Mouse (Mus musculus) neutrophil, adult 83 days (primary cell): ENCODE measurements around the gene Med12. TPM values are rescaled to one million over a fixed set of nuclear protein-coding genes. Genes with fewer than 3 reads are reported as not detected.

ENCODE experiments used
- total RNA-seq, 2 experiments: library from RNA; stranded (reverse); gene quantifications; one replicate each; pipeline ENCODE4 v1.2.4; 2023

Med12 gene
- total RNA-seq, result 10 to 100 TPM; 55.6 to 59.1 TPM

GRCm38 (mm10) chrX:101273875-101274738 lies at the start of gene Med12:
Gene Med12 (plus strand): TSS chrX:101274030.

GRCm38 (mm10) chrX:101253952-101254729 lies 19.7 kb upstream of the Med12 start, which contains the start of gene Foxo4:
Gene Foxo4 (plus strand): TSS chrX:101254528.

GRCm38 (mm10) chrX:101263892-101264291 lies 9.9 kb upstream of the Med12 start, which contains the start of gene Gm614:
Gene Gm614 (minus strand): TSS chrX:101263992.

DNA sequence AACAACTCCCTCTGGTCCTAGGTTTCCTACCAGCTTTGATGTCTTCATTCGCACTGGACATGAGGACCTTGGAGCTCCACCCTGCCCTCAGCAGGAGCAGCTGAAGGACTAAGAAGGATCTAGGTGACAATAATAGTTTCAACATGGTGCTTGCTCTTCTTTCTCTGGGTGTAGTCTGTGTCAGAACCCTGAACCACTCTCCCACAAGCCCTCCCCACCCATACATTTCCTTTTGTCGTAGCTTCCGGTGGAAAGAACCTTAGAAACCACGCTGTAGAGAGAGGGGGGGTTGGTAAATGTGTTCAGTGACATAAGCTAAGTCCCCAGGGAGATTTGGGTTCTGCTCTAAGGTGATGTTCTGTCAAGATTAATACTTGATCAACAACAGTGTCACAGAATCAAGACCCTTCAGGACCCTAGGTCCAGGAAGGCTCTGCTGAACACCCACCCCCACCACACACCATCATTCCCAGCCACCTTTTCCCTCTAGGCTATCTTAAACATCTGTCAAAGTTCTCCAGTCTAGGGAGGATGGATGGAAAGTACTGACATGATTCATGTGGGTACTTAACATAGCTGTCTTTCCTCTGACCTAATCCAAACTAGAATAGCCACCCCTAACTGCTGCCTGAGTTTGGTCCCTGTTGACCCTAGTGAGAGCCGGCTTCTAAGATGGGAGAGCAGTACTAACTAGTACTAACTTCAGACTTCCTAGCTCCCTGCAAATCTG lies 5.6 kb upstream of the Med12 start, which contains the start of gene Il2rg:
TSS of gene Il2rg (minus strand) at position 231 of the 730 bp plus-strand sequence.

DNA sequence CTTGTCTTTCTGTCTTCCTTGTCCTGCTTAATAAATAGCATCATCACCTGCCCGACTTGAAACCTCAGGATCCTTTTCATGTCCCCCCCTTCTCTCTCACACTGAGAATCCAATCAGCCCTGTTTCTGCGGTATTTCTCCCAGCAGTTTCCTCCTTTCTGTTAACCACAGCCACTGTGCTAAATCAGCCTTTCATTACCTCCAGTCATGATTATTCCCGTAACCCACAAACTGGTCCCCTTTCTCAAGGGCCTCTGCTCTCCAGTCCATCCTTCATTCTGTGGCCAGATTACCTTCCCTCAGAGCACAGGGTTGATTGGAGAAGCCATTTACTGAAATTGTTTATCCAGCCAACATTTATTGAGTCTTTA lies 5.1 kb upstream of the Med12 start, which contains the start of gene Gm20489:
TSS of gene Gm20489 (minus strand) at position 269 of the 370 bp plus-strand sequence.

GRCm38 (mm10) chrX:101299055-101299454 lies 25.2 kb downstream of the Med12 start, which contains the start of gene Nlgn3:
Gene Nlgn3 (plus strand): TSS chrX:101299168.

Other genes starting within 250 kb of the Med12 start
- not detected for gene Tex11, start 214.4 kb upstream of the Med12 start, total RNA-seq
- gene Slc7a3, start 188.0 kb upstream of the Med12 start, total RNA-seq, result not detected
- 10 to 100 TPM; 32.6 to 49.2 TPM for gene Snx12, start 51.5 kb upstream of the Med12 start, total RNA-seq
- 10 to 100 TPM; 23.1 to 25.6 TPM for gene Foxo4, start 19.5 kb upstream of the Med12 start, total RNA-seq
- gene Gm614, start 10.0 kb upstream of the Med12 start, total RNA-seq, result 1 to 10 TPM; 1.3 to 3.4 TPM
- gene Il2rg, start 5.8 kb upstream of the Med12 start, total RNA-seq, result 10 to 100 TPM; 31.6 to 32.8 TPM
- not detected for gene Gm20489, start 5.0 kb upstream of the Med12 start, total RNA-seq
- under 1 TPM in 1 of 2 experiments, not detected in 1; 0.46 TPM for gene Nlgn3, start 25.1 kb downstream of the Med12 start, total RNA-seq
- not detected for gene Gjb1, start 102.3 kb downstream of the Med12 start, total RNA-seq
- gene Zmym3, start 146.8 kb downstream of the Med12 start, total RNA-seq, result 10 to 100 TPM; 17.6 to 20.4 TPM
- 100 to 1,000 TPM; 126 to 152 TPM for gene Nono, start 155.3 kb downstream of the Med12 start, total RNA-seq
- gene Itgb1bp2, start 175.1 kb downstream of the Med12 start, total RNA-seq, result 1 to 10 TPM in 1 of 2 experiments, under 1 TPM in 1; 0.79 to 1.1 TPM